Mouse (Mus musculus) small intestine, adult 2 months (tissue): ENCODE data around the gene Zfp30.

Experiments
- CTCF ChIP-seq: fragments of 200-500 bp; IDR thresholded peaks from 2 replicates; pipeline ENCODE4 v1.5.1; 2012; ENCODE audit warnings: low read depth, mild to moderate bottlenecking, control low read depth, inconsistent platforms, low read length, moderate library complexity, mixed read lengths; ENCODE audit not compliant: insufficient replicate concordance, insufficient read length; ENCODE audit errors: extremely low read depth
- POLR2A ChIP-seq: fragments of 200-500 bp; IDR thresholded peaks from 2 replicates; pipeline ENCODE4 v1.6.1; 2012; ENCODE audit warnings: low read depth, mild to moderate bottlenecking, control low read depth, inconsistent platforms, low read length, moderate library complexity

DNA sequence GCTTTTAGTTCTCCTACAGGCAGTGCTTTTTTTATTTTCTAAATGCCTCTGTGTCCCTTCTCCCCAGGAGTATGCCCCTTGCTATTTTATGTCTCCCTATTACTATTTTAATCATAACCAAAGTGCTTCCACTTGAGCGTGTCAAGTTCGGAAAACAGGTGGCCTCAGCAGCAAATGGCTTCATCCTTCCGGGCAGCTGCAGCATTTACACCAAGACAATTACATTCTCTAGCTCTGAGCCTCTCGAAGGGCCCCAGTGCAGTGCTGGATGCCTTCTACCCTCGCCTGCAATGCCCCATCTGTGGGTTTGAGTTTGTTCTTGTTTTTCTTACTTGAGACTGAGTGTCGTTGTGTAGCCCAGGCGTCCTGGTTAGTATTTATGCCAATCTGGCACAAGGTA, 10.3 kb upstream of the Zfp30 start:
- TF ChIP-seq CTCF (no peak), POLR2A (no peak)
